Mouse (Mus musculus) heart, embryonic 12.5 days (tissue): Measurements from ENCODE around the gene Birc7. TPM values are rescaled to one million over a fixed set of nuclear protein-coding genes. Genes with fewer than 3 reads are reported as not detected.

Experiments used
- ATAC-seq: fragments of 200-750 bp; cut with Nextera tagmentation; 2 replicates; pipeline ENCODE4 v1.8.0; 2017; ENCODE audit warnings: moderate TSS enrichment, moderate library complexity; ENCODE audit not compliant: insufficient number of reproducible peaks, low FRiP score
- H3K27ac ChIP-seq: fragments of 300-500 bp; sonication (generic); 2 replicates; pipeline ENCODE4 v1.5.1; 2016; ENCODE audit warnings: mild to moderate bottlenecking, moderate library complexity; ENCODE audit not compliant: poor library complexity, severe bottlenecking
- H3K27me3 ChIP-seq: fragments of 300-500 bp; sonication (generic); replicated peaks from 2 replicates; pipeline ENCODE4 v1.6.1; 2016; ENCODE audit warnings: mild to moderate bottlenecking, moderate library complexity
- H3K36me3 ChIP-seq: fragments of 300-500 bp; sonication (generic); 2 replicates; pipeline ENCODE4 v1.6.1; 2016; ENCODE audit warnings: mild to moderate bottlenecking, moderate library complexity
- H3K4me1 ChIP-seq: fragments of 300-500 bp; sonication (generic); replicated peaks from 2 replicates; pipeline ENCODE4 v1.6.1; 2016; ENCODE audit warnings: mild to moderate bottlenecking
- H3K4me2 ChIP-seq: fragments of 300-500 bp; sonication (generic); 2 replicates; pipeline ENCODE4 v1.6.1; 2016; ENCODE audit warnings: mild to moderate bottlenecking, moderate library complexity
- H3K4me3 ChIP-seq: fragments of 300-500 bp; sonication (generic); 2 replicates; pipeline ENCODE4 v1.5.1; 2016; ENCODE audit warnings: mild to moderate bottlenecking
- H3K9ac ChIP-seq: fragments of 300-500 bp; sonication (generic); 2 replicates; pipeline ENCODE4 v1.6.1; 2016; ENCODE audit warnings: mild to moderate bottlenecking, moderate library complexity
- H3K9me3 ChIP-seq: fragments of 300-500 bp; sonication (generic); replicated peaks from 2 replicates; pipeline ENCODE4 v1.6.1; 2016; ENCODE audit warnings: mild to moderate bottlenecking, moderate library complexity
- WGBS: fragments of 180-500 bp; shearing (Covaris S2); methylation state at CpG from one replicate; pipeline ENCODE4 v1.1.7; 2016; 5-methylcytosine and 5-hydroxymethylcytosine counted together
- polyA plus RNA-seq: library from polyadenylated mRNA; unstranded; fragments of >200 nt; fragmentation: Nextera tagmentation; extraction: Ambion mirVana; gene quantifications from 2 replicates; pipeline ENCODE4 v1.2.1, GENCODE M21; 2016

The Birc7 gene
- polyA plus RNA-seq, 1 experiment from 2014 or later, result 0.46 TPM

DNA sequence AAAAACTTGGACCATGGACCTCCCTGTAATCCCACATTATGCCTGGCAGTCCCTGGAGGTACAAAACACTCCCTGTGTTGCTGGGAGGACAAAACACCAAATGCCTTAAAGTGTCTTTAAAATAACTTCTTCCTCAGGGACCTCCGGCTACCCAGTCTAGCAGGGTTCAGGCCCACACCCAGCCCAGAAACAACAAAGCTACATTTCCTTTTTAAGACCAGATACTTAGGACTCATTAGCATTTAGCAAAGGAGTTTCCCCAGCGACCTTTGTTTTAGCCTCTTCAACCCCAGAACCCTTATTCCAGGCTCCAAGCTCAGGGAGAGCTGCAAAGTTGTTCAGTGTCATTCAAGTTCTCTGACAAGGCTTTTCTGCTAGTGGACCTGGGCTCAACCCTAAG lies 24.8 kb downstream of the Birc7 start:
- Histone ChIP-seq H3K27me3 (peaks cover 41% of the 10 kb centered on the region), H3K36me3 (no peaks in the 10 kb centered on the region), H3K4me3 (peak overlapping the region; percentile 60), H3K9ac (peak overlapping the region; percentile 67), H3K9me3 (no peaks in the 10 kb centered on the region), H3K4me2 (peak overlapping the region; percentile 95), H3K4me1 (peaks cover 37% of the 10 kb centered on the region), H3K27ac (peak overlapping the region; percentile 59; the same call in 1 of the 2 replicates)
- WGBS, result 42% methylated on average over 2 of the region's 2 CpGs
- no peak for ATAC-seq

DNA sequence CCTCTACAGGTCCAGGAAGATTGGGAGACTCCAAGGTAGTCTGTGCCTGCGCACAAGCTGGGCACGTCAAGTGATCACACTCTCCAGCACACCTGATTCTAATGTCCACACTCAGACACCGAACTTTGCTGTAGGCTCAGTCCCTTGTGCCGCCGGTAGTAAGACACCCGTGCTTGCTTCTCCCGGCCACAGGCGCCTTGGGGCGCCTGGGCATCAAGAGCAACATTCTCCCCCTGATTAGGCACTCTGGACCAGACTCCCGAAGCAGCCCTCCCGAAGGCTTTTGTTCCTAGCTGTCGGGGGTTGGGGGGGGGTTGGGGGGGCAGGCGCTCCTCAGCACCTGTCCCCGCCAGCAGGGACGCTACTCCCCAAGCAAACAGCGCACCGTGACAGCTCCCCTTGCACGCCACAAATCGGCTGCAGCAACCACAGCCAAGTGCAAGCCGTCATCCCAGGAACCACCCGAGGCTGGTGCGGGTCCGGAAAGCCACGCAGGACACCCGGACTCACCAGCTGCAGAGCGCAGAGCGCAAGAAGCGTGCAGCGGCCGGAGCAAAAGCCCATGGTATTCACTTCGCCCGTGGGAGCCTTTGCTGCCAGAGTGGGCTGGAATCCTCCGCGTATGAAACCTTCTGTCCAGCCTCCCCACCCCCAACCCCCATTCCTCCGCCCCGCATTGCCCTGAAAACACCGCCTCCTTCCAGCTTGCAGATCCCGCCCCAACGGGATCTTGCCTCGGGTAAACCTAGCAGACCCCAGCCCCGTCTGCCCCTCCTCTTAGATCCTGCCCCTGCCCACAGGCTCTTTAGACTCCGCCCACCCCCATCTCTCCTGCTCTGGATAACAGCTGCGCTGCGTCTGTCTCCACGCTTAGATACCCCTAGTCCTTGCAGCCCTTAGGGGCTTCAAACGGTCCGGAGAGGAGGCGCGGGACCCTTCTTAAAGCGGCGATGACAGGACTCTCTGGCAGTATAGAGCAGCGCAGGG lies 25.5 kb downstream of the Birc7 start, which contains the start of gene Nkain4:
Gene Nkain4 (minus strand): TSS at position 639 of the 987 bp plus-strand sequence.
- Histone ChIP-seq H3K9me3 (no peaks in the 10 kb centered on the region), H3K4me3 (peak within 1 kb of the TSS; percentile 60), H3K9ac (peak within 1 kb of the TSS; percentile 67), H3K4me2 (peak within 1 kb of the TSS; percentile 95), H3K4me1 (peaks cover 37% of the 10 kb centered on the region), H3K36me3 (no peaks in the 10 kb centered on the region), H3K27me3 (peaks cover 41% of the 10 kb centered on the region), H3K27ac (peak within 1 kb of the TSS; percentile 59; the same call in 1 of the 2 replicates)
- WGBS, result 1% methylated on average over 52 of the region's 52 CpGs
- ATAC-seq, result peak; percentile 81

DNA sequence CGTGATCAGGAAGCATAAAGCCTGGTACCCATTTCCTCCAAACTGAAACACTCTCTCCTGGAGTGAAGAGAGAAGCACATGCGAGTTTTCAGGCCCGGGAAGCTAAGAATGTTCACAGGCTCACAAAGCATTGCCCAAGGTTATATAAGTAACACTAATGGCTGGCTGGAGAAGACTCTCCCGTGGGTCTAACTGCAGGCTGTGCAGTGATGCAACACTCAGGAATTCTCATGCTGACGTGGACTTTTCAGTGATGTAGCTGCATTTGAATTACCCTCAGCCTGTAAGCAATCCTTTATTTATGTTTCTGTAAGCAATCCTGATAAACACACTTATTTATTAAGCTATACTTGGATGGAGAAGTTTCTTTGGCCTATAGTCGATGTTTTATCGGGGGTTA lies 30.8 kb downstream of the Birc7 start:
- H3K36me3 ChIP-seq, result no peaks in the 10 kb centered on the region
- H3K27me3 ChIP-seq, result peaks cover 20% of the 10 kb centered on the region
- H3K27ac ChIP-seq, result no peak overlapping the region
- H3K4me3 ChIP-seq, result no peak overlapping the region
- peaks cover 35% of the 10 kb centered on the region for H3K4me1 ChIP-seq
- H3K9ac ChIP-seq, result no peak overlapping the region
- H3K4me2 ChIP-seq, result no peak overlapping the region
- no peak for ATAC-seq
- WGBS, result 72% methylated on average over 7 of the region's 7 CpGs
- H3K9me3 ChIP-seq, result no peaks in the 10 kb centered on the region

DNA sequence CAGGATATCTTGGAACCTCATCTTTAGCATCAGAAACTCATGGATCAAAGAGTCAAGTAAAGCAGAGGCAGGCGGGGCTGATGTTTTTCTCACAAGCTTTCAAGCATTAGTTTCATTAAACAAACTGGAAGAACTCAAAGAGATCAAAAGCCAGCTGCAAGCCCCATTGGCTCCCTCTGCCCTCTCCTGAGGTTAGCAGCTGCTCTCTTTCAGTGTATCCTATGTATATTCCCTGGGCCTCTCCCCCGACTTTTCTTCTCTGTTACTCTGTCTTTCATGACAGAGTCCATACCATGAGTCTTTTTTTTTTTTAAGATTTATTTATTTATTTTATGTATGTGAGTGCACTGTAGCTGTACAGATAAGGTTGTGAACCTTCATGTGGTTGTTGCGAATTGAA lies 31.4 kb downstream of the Birc7 start:
- Histone ChIP-seq H3K4me1 (peaks cover 30% of the 10 kb centered on the region), H3K9me3 (no peaks in the 10 kb centered on the region), H3K9ac (no peak overlapping the region), H3K4me3 (no peak overlapping the region), H3K4me2 (no peak overlapping the region), H3K27me3 (peaks cover 19% of the 10 kb centered on the region), H3K27ac (no peak overlapping the region), H3K36me3 (no peaks in the 10 kb centered on the region)
- ATAC-seq, result no peak
- 66% methylated on average over 3 of the region's 3 CpGs for WGBS

DNA sequence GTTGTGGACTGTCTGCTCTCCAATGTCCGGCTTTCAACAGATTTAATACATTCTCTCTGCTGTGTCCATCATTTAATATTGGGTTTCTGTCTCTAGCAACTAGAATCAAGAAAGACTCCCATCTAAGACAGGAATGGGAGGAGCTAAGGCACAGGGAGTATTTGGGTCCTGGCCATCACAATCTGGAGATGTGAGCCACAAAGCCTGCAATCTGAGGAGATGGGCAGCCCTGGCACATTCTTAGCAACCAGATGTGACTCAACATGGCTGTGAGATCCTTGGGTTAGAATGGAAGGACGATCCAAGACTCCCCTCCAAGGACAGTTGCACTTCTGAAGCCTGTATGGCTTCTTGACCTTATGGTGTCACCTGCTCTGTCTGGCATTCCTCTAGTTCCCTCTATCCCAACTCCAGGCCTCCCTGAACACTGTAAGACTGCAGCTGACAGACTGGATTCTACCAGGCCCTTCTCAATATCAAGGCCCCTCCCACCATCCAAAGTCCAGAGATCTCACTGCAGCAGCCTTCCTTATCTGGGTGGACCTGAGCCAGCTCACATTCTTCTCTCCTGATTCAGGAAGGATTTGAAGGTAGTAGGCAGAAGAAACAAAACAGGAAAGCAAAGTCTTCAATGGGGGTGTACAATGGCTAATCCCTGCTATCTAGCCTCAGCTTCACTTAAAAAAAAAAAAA lies 33.9 kb downstream of the Birc7 start:
- peaks cover 35% of the 10 kb centered on the region for H3K4me1 ChIP-seq
- ATAC-seq, result peak; percentile 62
- whole genome bisulfite sequencing, result 56% methylated on average over 2 of the region's 2 CpGs

DNA sequence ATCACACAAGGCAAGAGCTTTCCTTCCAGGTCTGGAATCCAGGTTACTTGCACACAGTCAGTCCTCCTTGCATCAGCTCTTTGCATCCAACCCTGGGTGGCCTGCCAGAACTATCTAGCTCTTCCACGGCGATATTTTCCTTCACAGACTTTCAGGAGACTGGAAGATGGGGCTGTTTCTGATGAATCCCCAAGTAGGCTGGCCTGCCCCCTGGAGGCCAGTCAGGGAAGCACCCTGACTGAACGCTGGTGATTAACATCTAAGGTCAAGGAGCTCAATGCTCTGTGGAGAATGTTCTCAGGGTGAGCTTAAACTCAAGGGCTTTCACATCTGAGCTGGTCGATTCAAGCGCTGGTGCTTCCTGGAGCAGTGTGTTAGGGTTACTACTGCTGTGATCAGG lies 35.1 kb downstream of the Birc7 start:
- H3K36me3 ChIP-seq, result peaks cover 4% of the 10 kb centered on the region; the same call in 1 of the 2 replicates
- no peaks in the 10 kb centered on the region for H3K9me3 ChIP-seq
- no peak overlapping the region for H3K4me3 ChIP-seq
- H3K4me2 ChIP-seq, result no peak overlapping the region
- no peaks in the 10 kb centered on the region for H3K27me3 ChIP-seq
- H3K4me1 ChIP-seq, result peaks cover 46% of the 10 kb centered on the region
- H3K9ac ChIP-seq, result no peak overlapping the region
- ATAC-seq, result no peak
- peak overlapping the region; percentile 70; the same call in 1 of the 2 replicates for H3K27ac ChIP-seq
- 10% methylated on average over 5 of the region's 5 CpGs for WGBS

More for the DNA sequence above, 33.9 kb downstream of the Birc7 start:
- H3K9me3 ChIP-seq, result no peaks in the 10 kb centered on the region
- no peaks in the 10 kb centered on the region for H3K36me3 ChIP-seq
- peak overlapping the region; percentile 18; the same call in 1 of the 2 replicates for H3K4me2 ChIP-seq
- no peak overlapping the region for H3K9ac ChIP-seq
- H3K4me3 ChIP-seq, result no peak overlapping the region
- no peaks in the 10 kb centered on the region for H3K27me3 ChIP-seq
- peak overlapping the region; percentile 70 for H3K27ac ChIP-seq

DNA sequence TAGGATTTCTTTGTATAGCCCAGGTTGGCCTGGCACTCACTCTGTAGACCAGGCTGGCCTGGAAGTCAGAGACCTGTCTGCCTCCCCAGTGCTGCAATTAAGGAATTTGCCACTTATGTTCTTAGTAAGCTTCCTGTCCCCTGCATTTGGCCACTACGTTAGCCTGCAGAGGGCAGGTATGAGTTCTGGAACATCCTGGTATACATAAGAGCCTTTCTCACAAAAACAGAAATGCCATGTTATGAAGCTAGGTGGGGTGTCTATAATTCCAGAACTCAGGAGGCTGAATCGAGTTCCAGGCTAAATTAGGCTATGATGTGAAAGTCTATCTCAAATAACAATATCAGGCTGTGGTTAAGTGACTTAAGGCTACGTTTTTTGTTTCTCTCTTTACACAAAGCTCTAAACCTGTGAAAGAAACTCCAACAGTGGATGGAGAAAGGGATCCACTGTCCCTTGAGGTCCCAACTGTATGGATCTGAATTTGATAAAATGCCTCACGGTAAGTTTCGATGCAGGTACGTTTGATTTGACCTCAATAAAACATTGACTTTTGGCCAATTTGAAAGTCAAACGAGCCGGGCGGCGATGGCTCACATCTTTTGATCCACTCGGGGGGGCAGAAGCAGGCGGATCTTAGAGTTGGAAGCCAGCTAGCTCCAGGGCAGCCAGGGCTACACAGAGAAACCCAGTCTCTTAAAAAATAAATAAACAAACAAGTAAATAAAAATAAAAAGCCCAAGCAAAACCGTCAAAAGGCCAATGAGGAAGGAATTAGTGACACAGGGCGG lies 37.5 kb downstream of the Birc7 start:
- H3K27me3 ChIP-seq, result no peaks in the 10 kb centered on the region

DNA sequence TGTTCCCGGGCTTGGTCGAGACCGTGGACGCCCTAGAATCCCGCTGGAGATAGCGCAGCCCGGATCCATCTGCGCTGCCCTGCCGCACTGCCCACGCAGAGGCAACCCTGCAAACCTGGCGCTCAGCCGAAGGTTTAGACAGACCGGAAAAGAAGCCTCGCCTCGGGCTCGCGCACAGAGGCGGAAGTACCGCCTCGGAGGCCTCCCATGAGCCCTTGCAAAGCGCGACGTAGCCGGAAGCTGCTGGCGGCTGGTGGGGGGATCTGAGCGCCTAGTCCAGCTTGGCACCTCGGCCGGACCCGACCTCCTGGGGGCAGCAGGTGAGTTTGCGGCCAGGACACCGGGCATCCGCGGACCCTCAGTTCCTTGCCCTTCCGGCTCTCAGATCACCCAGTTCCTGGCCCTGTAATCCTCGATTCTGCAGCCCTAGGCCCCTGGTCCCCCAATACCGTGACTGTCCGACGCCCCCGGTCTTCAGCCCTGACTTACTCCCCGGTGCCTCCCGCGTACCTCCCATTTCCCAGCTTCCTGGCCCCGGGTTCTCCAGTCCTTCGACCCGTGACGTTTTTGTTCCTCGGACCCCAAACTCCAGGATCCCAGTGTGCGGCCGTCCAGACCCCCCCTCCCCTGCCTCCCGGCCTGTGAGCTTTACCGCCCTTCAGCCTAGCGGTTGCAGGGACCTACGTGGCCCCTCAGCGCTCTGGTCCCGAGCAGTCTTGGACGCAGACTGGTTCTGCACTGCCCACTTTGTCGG lies 38.4 kb downstream of the Birc7 start, which contains the start of gene Arfgap1:
Gene Arfgap1 (plus strand): TSS at position 216 of the 754 bp plus-strand sequence.
- H3K27me3 ChIP-seq, result no peaks in the 10 kb centered on the region
- H3K4me3 ChIP-seq, result peak within 1 kb of the TSS; percentile 92
- peak within 1 kb of the TSS; percentile 78 for H3K4me2 ChIP-seq
- H3K4me1 ChIP-seq, result peaks cover 40% of the 10 kb centered on the region
- peaks cover 32% of the 10 kb centered on the region for H3K36me3 ChIP-seq
- WGBS, result under 1% methylated on average over 57 of the region's 57 CpGs
- no peaks in the 10 kb centered on the region for H3K9me3 ChIP-seq
- peak within 1 kb of the TSS; percentile 98 for H3K9ac ChIP-seq
- ATAC-seq, result peak; percentile 92
- peak within 1 kb of the TSS; percentile 87 for H3K27ac ChIP-seq

More for the DNA sequence above, 37.5 kb downstream of the Birc7 start:
- H3K9ac ChIP-seq, result peak overlapping the region; percentile 98
- WGBS, result 14% methylated on average over 14 of the region's 14 CpGs
- H3K4me3 ChIP-seq, result peak overlapping the region; percentile 92
- no peaks in the 10 kb centered on the region for H3K9me3 ChIP-seq
- H3K4me1 ChIP-seq, result peaks cover 48% of the 10 kb centered on the region
- peaks cover 23% of the 10 kb centered on the region for H3K36me3 ChIP-seq
- peak overlapping the region; percentile 87 for H3K27ac ChIP-seq
- ATAC-seq, result no peak
- peak overlapping the region; percentile 78 for H3K4me2 ChIP-seq

DNA sequence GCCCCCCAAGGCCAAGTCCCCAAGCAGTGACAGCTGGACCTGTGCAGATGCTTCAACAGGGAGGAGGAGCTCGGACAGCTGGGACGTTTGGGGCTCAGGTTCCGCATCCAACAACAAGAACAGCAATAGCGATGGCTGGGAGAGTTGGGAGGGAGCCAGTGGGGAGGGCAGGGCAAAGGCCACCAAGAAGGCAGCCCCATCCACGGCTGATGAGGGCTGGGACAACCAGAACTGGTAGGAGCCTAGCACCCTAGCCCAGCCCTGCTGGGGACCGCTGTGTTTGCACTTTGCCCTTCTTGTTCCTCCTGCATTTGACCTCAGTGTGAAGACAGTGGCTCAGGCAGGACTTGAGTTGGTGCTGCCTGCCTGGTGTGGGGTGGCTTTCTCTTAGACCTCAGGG lies 52.3 kb downstream of the Birc7 start:
- Histone ChIP-seq H3K36me3 (peaks cover 79% of the 10 kb centered on the region), H3K4me3 (no peak overlapping the region), H3K9me3 (no peaks in the 10 kb centered on the region), H3K9ac (no peak overlapping the region), H3K4me1 (peaks cover under 1% of the 10 kb centered on the region; the same call in 1 of the 2 replicates), H3K27me3 (no peaks in the 10 kb centered on the region), H3K4me2 (no peak overlapping the region), H3K27ac (no peak overlapping the region)
- 89% methylated on average over 6 of the region's 6 CpGs for WGBS
- no peak for ATAC-seq
